Mouse (Mus musculus) brain, embryonic 14.5 days (tissue): ENCODE data around the gene Rpl7a. TPM values are rescaled to one million over a fixed set of nuclear protein-coding genes. Genes with fewer than 3 reads are reported as not detected.

ENCODE experiments used
- DNase-seq: peaks from one replicate; pipeline ENCODE4 v3.0.0-alpha.2; 2011; ENCODE audit warnings: low read depth
- CTCF ChIP-seq: fragments of 200-500 bp; IDR thresholded peaks from 2 replicates; pipeline ENCODE4 v1.5.1; 2012; ENCODE audit warnings: inconsistent platforms, mild to moderate bottlenecking, moderate library complexity, borderline replicate concordance; ENCODE audit not compliant: insufficient read depth, insufficient read length; ENCODE audit errors: extremely low read depth
- POLR2A ChIP-seq: fragments of 200-500 bp; IDR thresholded peaks from 2 replicates; pipeline ENCODE4 v1.6.1; 2012; ENCODE audit warnings: mild to moderate bottlenecking, inconsistent platforms, borderline replicate concordance; ENCODE audit not compliant: poor library complexity, insufficient read depth, insufficient read length, severe bottlenecking; ENCODE audit errors: extremely low read depth
- polyA plus RNA-seq: library from polyadenylated mRNA; depleted of rRNA; stranded (reverse); fragments of >200 nt; gene quantifications from 2 replicates; pipeline ENCODE4 v1.2.3, GENCODE M21; 2012; rRNA removed

Gene Rpl7a
- polyA plus RNA-seq, 1 experiment = 1,440 TPM

DNA sequence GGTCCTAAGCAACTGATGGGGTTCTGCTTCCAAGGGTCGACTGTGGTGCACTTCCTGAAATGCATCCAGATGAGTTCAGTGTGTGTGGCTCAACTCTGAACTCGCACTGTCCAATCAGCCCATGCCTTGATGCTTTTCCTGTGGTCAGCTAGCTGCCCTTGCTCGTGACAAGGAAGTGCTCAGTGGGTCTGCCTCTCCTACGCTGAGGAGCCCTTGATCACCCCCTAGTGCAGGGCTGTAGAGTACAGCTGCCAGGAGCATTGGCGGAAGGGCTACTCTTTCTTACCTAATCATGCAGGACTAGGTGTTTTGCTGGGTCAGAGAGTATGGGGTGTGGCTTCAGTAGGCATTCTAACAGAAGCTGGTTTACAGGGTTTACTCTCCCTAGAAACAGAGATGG is 31.0 kb downstream of the Rpl7a start:
- TF ChIP-seq POLR2A = no peak
- no peak for TF ChIP-seq CTCF
- no peak for DNase-seq

- no peak for TF ChIP-seq CTCF
- no peak for TF ChIP-seq POLR2A
- DNase-seq = no peak
These were observed 32.7 kb downstream of the Rpl7a start for GRCm38 (mm10) chr2:26943253-26943652.

- TF ChIP-seq POLR2A (no peak), CTCF (no peak)
- DNase-seq = no peak
These were observed 39.8 kb downstream of the Rpl7a start for GRCm38 (mm10) chr2:26950411-26950810.

DNA sequence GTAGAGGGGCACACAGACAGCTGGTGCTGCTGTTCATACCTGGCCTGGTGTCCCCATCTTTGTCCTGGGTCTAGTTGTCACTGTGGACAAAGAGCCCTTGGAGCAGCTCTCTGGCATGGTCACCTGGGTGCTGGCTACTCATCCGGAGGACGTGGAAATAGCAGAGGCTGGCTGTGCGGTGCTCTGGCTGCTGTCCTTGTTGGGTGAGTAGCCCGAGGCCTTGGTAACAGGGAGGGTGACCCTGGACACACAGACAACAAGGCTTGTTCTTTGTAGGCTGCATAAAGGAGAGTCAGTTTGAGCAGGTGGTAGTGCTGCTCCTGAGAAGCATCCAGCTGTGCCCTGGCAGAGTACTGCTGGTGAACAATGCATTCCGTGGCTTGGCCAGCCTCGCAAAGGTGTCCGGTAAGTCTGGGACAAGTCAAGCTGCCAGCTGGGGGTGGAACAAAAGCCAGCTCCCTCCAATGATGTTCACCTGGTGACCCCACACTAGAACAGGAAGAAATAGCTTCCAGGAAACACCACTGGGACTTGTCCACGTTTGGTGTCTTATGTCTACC is 40.9 kb downstream of the Rpl7a start:
- no peak for DNase-seq
- TF ChIP-seq POLR2A (no peak), CTCF (no peak)

- TF ChIP-seq CTCF (no peak), POLR2A (no peak)
- no peak for DNase-seq
These were observed 41.6 kb downstream of the Rpl7a start for GRCm38 (mm10) chr2:26952193-26952592.

- TF ChIP-seq CTCF (no peak), POLR2A (no peak)
- DNase-seq = no peak
These were observed 42.3 kb downstream of the Rpl7a start for GRCm38 (mm10) chr2:26952866-26953265.

DNA sequence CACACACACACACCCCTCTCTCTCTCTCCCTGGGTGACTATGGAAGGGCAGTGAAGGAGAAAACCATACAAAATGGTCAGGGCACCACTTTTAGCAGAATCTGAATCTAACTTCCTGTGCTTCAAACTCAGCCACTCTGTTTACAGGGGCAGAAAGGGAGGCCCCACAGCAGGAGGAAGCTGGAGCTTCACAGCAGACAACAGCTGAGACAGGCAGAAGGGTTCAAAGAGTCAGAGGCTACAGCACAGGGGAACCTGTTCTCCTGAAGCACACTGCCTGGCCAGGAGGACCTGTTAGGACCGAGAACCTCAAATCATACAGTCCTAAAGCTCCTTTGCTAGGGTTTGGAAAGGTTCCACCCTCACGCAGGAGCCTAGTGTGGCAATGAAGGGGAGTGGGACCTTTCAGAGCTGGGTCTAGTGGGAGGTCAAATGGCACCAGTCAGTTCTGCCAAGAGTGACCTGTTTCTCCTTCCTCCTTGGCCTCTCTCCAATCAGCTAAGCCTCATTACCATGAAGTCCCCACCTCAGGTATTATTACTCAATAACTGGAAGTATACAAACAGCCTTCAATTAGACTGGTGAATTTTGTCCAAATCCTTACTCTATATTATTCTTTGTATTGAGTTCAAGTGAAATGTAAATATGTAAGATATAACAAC is 44.3 kb downstream of the Rpl7a start:
- no peak for DNase-seq
- TF ChIP-seq POLR2A (no peak), CTCF (no peak)

DNA sequence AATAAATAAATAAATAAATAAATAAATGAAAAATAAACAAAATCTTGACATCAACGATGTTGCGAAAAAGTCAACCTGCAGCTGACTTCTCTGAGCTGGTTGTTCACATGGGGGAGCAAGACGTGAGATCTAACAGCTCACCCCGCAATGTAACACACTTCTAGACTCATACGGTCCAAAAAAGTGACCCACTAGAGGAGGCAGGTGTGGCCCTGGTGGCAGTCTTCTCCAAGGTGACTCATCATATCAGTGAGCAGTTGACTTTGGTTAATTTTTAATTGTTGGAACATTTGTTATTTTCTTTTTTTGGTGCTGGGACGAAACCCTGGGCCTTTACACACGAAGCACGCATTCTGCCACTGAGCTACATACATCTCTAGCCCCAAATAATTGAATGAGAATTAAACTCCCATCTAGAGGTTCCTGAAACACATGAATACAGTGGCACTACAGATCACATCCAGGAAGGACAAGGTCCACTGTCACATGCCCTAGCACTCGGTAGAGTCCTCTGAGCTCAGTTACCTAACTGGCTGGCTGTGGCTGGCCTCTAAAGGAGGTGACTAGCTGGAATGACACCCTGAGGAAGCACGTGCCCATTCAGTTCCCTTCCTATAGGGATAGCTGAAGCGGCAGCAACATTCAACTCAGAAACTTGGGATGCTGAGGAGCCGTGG is 46.4 kb downstream of the Rpl7a start:
- DNase-seq = no peak
- no peak for TF ChIP-seq CTCF
- TF ChIP-seq POLR2A = no peak

- no peak for TF ChIP-seq CTCF
- no peak for TF ChIP-seq POLR2A
- DNase-seq = no peak
These were observed 46.9 kb downstream of the Rpl7a start for GRCm38 (mm10) chr2:26957488-26957859.

- TF ChIP-seq POLR2A (no peak), CTCF (peak; percentile 45; the same call in 1 of the 2 replicates)
- peak; percentile 20 for DNase-seq
These were observed 50.2 kb downstream of the Rpl7a start for GRCm38 (mm10) chr2:26960756-26961155.

Other genes starting within 250 kb of the Rpl7a start
- gene Lcn4, start 239.5 kb upstream of the Rpl7a start, polyA plus RNA-seq = not detected in 2 replicates
- gene Abo, start 45.8 kb upstream of the Rpl7a start, polyA plus RNA-seq = not detected in 2 replicates
- gene Surf6, start 7.9 kb upstream of the Rpl7a start, polyA plus RNA-seq = 24.6 and 30.1 TPM in 2 replicates
- gene Med22, start 87 bp upstream of the Rpl7a start, polyA plus RNA-seq = 119 and 181 TPM in 2 replicates
- 51.2 and 56.7 TPM in 2 replicates for gene Surf2, start 5.6 kb downstream of the Rpl7a start, polyA plus RNA-seq
- 60.6 and 68.5 TPM in 2 replicates for gene Surf1, start 5.8 kb downstream of the Rpl7a start, polyA plus RNA-seq
- gene Surf4, start 23.2 kb downstream of the Rpl7a start, polyA plus RNA-seq = 97.7 and 102 TPM in 2 replicates
- 0.21 and 0.23 TPM in 2 replicates for gene Stkld1, start 23.3 kb downstream of the Rpl7a start, polyA plus RNA-seq
- 40.8 and 46.6 TPM in 2 replicates for gene Rexo4, start 53.6 kb downstream of the Rpl7a start, polyA plus RNA-seq
- 0.12 TPM in 1 of 2 replicates, not detected in the other for gene Adamts13, start 62.7 kb downstream of the Rpl7a start, polyA plus RNA-seq
- gene Cacfd1, start 99.2 kb downstream of the Rpl7a start, polyA plus RNA-seq = 95.9 and 110 TPM in 2 replicates
- 7.2 and 8.2 TPM in 2 replicates for gene Slc2a6, start 117.2 kb downstream of the Rpl7a start, polyA plus RNA-seq
- 0.26 and 0.73 TPM in 2 replicates for gene Mymk, start 161.4 kb downstream of the Rpl7a start, polyA plus RNA-seq
- gene Adamtsl2, start 168.6 kb downstream of the Rpl7a start, polyA plus RNA-seq = 12.1 and 14.3 TPM in 2 replicates
- 5.6 and 7.2 TPM in 2 replicates for gene Fam163b, start 231.7 kb downstream of the Rpl7a start, polyA plus RNA-seq